10 mouse cellular contexts compared by ENCODE assay signal in the genomic region with DNA sequence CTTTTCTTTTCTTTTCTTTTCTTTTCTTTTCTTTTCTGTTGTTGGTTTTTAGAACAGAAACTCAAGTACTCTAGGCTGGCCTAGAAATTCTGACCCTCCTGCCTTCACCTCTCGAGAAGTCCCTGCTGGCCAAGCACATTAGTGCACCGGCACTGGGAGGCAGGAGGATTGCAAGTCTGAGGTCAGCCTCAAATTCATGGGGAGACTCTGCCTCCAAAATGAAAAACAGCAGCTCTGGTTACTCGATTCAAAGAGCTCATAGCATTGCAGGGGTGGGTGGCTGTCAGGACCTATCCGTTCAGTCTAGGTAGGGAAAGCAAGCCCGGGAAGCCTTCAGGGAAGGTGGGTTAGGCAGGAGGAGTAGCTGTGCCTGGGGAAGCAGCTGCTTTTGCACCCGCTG. TPM values are rescaled to one million over a fixed set of nuclear protein-coding genes. Genes with fewer than 3 reads are reported as not detected.
DNase-seq lines count a peak whose midpoint lies in the region; ATAC-seq and TF ChIP-seq lines count a peak whose summit lies in the region.
"Had no signal": no experiment of that assay in that cellular context is flagged by ENCODE, and none has a peak within 500 bp of the region (broad histone marks: within the 10 kb centered on the region; RNA-seq: fewer than 3 reads in every experiment).

No protein-coding gene starts in this region.

- peaks cover 61% of the 10 kb centered on the region for H3K36me3 ChIP-seq in heart, embryonic 12.5 days
- peaks cover 23% of the 10 kb centered on the region for H3K36me3 ChIP-seq in hindbrain, embryonic 12.5 days
- peaks cover 27% of the 10 kb centered on the region; the same call in 1 of the 2 replicates for H3K36me3 ChIP-seq in midbrain, embryonic 13.5 days

- peak overlapping the region; percentile 77 for H3K27ac ChIP-seq in heart, embryonic 12.5 days (ENCODE audit: poor library complexity, severe bottlenecking)
- H3K27ac ChIP-seq in hindbrain, embryonic 12.5 days = peak overlapping the region; percentile 75
- H3K27ac ChIP-seq in midbrain, embryonic 13.5 days = peak overlapping the region; percentile 35; the same call in 1 of the 2 replicates
- H3K27ac ChIP-seq: macrophage had no signal

- DNase-seq in heart, postnatal 25 days (ENCODE audit: low spot score) = no peak
- DNase-seq in brain, embryonic 14.5 days (ENCODE audit: low read depth) = no peak
- no peak for DNase-seq in thymus, postnatal 0 days (ENCODE audit: low spot score)
- no peak for DNase-seq in adrenal gland, postnatal 36 days

- ATAC-seq in heart, embryonic 12.5 days (ENCODE audit: insufficient number of reproducible peaks, low FRiP score) = no peak
- 0 out of 2 replicates have a peak, but pooled peaks have one; percentile 22 for ATAC-seq in hindbrain, embryonic 12.5 days (ENCODE audit: low FRiP score)
- no peak for ATAC-seq in midbrain, embryonic 13.5 days
- ATAC-seq in erythroid progenitor cell, adult 5-6 weeks (replicated peaks; ENCODE audit: low FRiP score, poor library complexity, severe bottlenecking) = no peak

- no peak for TF ChIP-seq POLR2A in brain, embryonic 14.5 days (IDR thresholded peaks at IDR 0.05; ENCODE audit: borderline replicate concordance, extremely low read depth, insufficient read depth, insufficient read length, poor library complexity, severe bottlenecking)

- peaks cover 46% of the 10 kb centered on the region for H3K4me1 ChIP-seq in heart, embryonic 12.5 days (replicated peaks)
- peaks cover 17% of the 10 kb centered on the region for H3K4me1 ChIP-seq in hindbrain, embryonic 12.5 days
- H3K4me1 ChIP-seq in midbrain, embryonic 13.5 days (replicated peaks) = peaks cover 22% of the 10 kb centered on the region

- TF ChIP-seq CTCF in brain, embryonic 14.5 days (IDR thresholded peaks at IDR 0.05; ENCODE audit: borderline replicate concordance, extremely low read depth, insufficient read depth, insufficient read length) = peak; percentile 25; the same call in 1 of the 2 replicates

- peak overlapping the region; percentile 32; the same call in 1 of the 2 replicates for H3K4me2 ChIP-seq in heart, embryonic 12.5 days
- H3K4me2 ChIP-seq in hindbrain, embryonic 12.5 days (replicated peaks) = no peak overlapping the region
- H3K4me2 ChIP-seq in midbrain, embryonic 13.5 days (replicated peaks) = no peak overlapping the region

- WGBS in heart, embryonic 12.5 days = 53% methylated on average over 6 of the region's 6 CpGs
- 36% methylated on average over 6 of the region's 6 CpGs for WGBS in hindbrain, embryonic 12.5 days
- 50% methylated on average over 6 of the region's 6 CpGs for WGBS in midbrain, embryonic 13.5 days

- H3K9ac ChIP-seq in heart, embryonic 12.5 days = peak overlapping the region; percentile 49; the same call in 1 of the 2 replicates
- H3K9ac ChIP-seq in hindbrain, embryonic 12.5 days = no peak overlapping the region
- no peak overlapping the region for H3K9ac ChIP-seq in midbrain, embryonic 13.5 days (replicated peaks)

- H3K27me3 ChIP-seq in heart, embryonic 12.5 days (replicated peaks) = no peaks in the 10 kb centered on the region
- no peaks in the 10 kb centered on the region for H3K27me3 ChIP-seq in hindbrain, embryonic 12.5 days
- H3K27me3 ChIP-seq in midbrain, embryonic 13.5 days = no peaks in the 10 kb centered on the region
- H3K27me3 ChIP-seq: CH12.LX had no signal

- intact Hi-C loops in heart, postnatal 25 days (cut with DNase I) = no loop called here

- no peak overlapping the region for H3K4me3 ChIP-seq in heart, embryonic 12.5 days
- no peak overlapping the region for H3K4me3 ChIP-seq in hindbrain, embryonic 12.5 days
- H3K4me3 ChIP-seq in midbrain, embryonic 13.5 days (replicated peaks) = no peak overlapping the region

- no peaks in the 10 kb centered on the region for H3K9me3 ChIP-seq in heart, embryonic 12.5 days (replicated peaks)
- H3K9me3 ChIP-seq in hindbrain, embryonic 12.5 days (replicated peaks) = no peaks in the 10 kb centered on the region
- no peaks in the 10 kb centered on the region for H3K9me3 ChIP-seq in midbrain, embryonic 13.5 days

RNA-seq across cellular contexts. Expression of a gene that starts 37.0 kb away (rescaled TPM):
- 139 and 142 TPM in 2 replicates for polyA plus RNA-seq in heart, embryonic 12.5 days (2016; fragmentation: Nextera tagmentation; extraction: Ambion mirVana)
- total RNA-seq in heart, postnatal 25 days (2021) = 10 to 100 TPM; 85.3 to 95.1 TPM
- polyA plus RNA-seq in brain, embryonic 14.5 days (2012; rRNA removed) = 36.2 and 54.8 TPM in 2 replicates
- polyA plus RNA-seq in hindbrain, embryonic 12.5 days (2016; fragmentation: Nextera tagmentation; extraction: Ambion mirVana) = 166 and 180 TPM in 2 replicates
- polyA plus RNA-seq in midbrain, embryonic 13.5 days (2015; fragmentation: Nextera tagmentation; extraction: Ambion mirVana) = 111 and 124 TPM in 2 replicates
- total RNA-seq in erythroid progenitor cell, adult 5-6 weeks (2015; ENCODE audit: low replicate concordance) = 1.3 and 4.0 TPM in 2 replicates
- 0.83 and 3.7 TPM in 2 replicates for total RNA-seq in erythroid progenitor cell, adult 5-6 weeks (2017; ENCODE audit: low replicate concordance)
- 86.5 and 86.6 TPM in 2 replicates for polyA plus RNA-seq in thymus, postnatal 0 days (2015; fragmentation: Nextera tagmentation; extraction: Ambion mirVana)
- total RNA-seq in adrenal gland, postnatal 36 days (2021) = 10 to 100 TPM; 51.6 to 52.4 TPM
